Mouse (Mus musculus) stomach, embryonic 16.5 days (tissue): Measurements from ENCODE around the gene Tns4. TPM values are rescaled to one million over a fixed set of nuclear protein-coding genes. Genes with fewer than 3 reads are reported as not detected.

ENCODE experiments used
- ATAC-seq: fragments of 200-750 bp; cut with Nextera tagmentation; 2 replicates; pipeline ENCODE4 v1.8.0; 2017; ENCODE audit warnings: moderate number of reproducible peaks, moderate TSS enrichment; ENCODE audit not compliant: insufficient read depth, low FRiP score
- H3K27ac ChIP-seq: fragments of 300-500 bp; sonication (generic); 2 replicates; pipeline ENCODE4 v1.5.1; 2014; ENCODE audit warnings: low read length
- H3K27me3 ChIP-seq: fragments of 300-500 bp; sonication (generic); 2 replicates; pipeline ENCODE4 v1.6.1; 2014; ENCODE audit warnings: low read length, control low read depth, mixed read lengths; ENCODE audit not compliant: control insufficient read depth, insufficient read depth
- H3K36me3 ChIP-seq: fragments of 300-500 bp; sonication (generic); 2 replicates; pipeline ENCODE4 v1.6.1; 2014; ENCODE audit warnings: low read length; ENCODE audit not compliant: control insufficient read depth, insufficient read depth
- H3K4me1 ChIP-seq: fragments of 300-500 bp; sonication (generic); 2 replicates; pipeline ENCODE4 v1.6.1; 2014; ENCODE audit warnings: low read length, control low read depth, mixed read lengths; ENCODE audit not compliant: control insufficient read depth, insufficient read depth
- H3K4me2 ChIP-seq: fragments of 300-500 bp; sonication (generic); 2 replicates; pipeline ENCODE4 v1.6.1; 2014; ENCODE audit warnings: low read depth, low read length, mixed read lengths
- H3K4me3 ChIP-seq: fragments of 300-500 bp; sonication (generic); replicated peaks from 2 replicates; pipeline ENCODE4 v1.5.1; 2014; ENCODE audit warnings: mild to moderate bottlenecking, low read length
- H3K9ac ChIP-seq: fragments of 300-500 bp; sonication (generic); 2 replicates; pipeline ENCODE4 v1.6.1; 2014; ENCODE audit warnings: low read length
- H3K9me3 ChIP-seq: fragments of 300-500 bp; sonication (generic); replicated peaks from 2 replicates; pipeline ENCODE4 v1.6.1; 2016; ENCODE audit warnings: low read length, control low read depth; ENCODE audit not compliant: control insufficient read depth
- WGBS: fragments of 180-500 bp; shearing (Covaris S2); extraction: QIAGEN DNeasy Blood & Tissue Kit; methylation state at CpG from one replicate; pipeline ENCODE4 v1.1.7; 2014; 5-methylcytosine and 5-hydroxymethylcytosine counted together
- polyA plus RNA-seq: library from polyadenylated mRNA; unstranded; fragments of >200 nt; fragmentation: Nextera tagmentation; extraction: Ambion mirVana; gene quantifications from 2 replicates; pipeline ENCODE4 v1.2.1, GENCODE M21; 2015

Gene Tns4
- polyA plus RNA-seq, 1 experiment from 2014 or later = 1.8 TPM

DNA sequence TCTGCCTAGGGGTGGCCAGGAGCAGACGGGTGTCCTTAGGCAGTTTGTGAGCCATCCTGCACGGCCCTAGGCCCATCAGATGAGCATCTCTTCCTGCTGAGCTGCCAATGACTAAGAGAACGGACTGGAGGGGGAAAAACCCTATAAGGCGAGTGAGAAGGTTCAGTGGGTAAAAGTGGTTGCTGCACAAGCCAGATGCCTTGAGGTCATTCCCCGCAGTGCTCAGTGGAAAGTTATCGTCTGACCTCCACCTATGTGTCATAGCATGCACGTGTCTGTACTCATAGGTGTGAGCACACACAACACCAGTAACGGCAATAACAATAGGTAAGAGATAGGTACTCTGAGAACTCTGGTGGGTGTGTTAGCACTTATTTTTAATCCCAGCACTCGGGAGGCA, 9.8 kb upstream of the Tns4 start:
- Histone ChIP-seq H3K4me3 (no peak overlapping the region), H3K27ac (no peak overlapping the region), H3K4me2 (no peak overlapping the region), H3K27me3 (no peaks in the 10 kb centered on the region), H3K9ac (peak overlapping the region; percentile 11; the same call in 1 of the 2 replicates), H3K36me3 (no peaks in the 10 kb centered on the region), H3K4me1 (no peaks in the 10 kb centered on the region), H3K9me3 (no peaks in the 10 kb centered on the region)
- whole genome bisulfite sequencing = 88% methylated on average over 9 of the region's 9 CpGs
- no peak for ATAC-seq

DNA sequence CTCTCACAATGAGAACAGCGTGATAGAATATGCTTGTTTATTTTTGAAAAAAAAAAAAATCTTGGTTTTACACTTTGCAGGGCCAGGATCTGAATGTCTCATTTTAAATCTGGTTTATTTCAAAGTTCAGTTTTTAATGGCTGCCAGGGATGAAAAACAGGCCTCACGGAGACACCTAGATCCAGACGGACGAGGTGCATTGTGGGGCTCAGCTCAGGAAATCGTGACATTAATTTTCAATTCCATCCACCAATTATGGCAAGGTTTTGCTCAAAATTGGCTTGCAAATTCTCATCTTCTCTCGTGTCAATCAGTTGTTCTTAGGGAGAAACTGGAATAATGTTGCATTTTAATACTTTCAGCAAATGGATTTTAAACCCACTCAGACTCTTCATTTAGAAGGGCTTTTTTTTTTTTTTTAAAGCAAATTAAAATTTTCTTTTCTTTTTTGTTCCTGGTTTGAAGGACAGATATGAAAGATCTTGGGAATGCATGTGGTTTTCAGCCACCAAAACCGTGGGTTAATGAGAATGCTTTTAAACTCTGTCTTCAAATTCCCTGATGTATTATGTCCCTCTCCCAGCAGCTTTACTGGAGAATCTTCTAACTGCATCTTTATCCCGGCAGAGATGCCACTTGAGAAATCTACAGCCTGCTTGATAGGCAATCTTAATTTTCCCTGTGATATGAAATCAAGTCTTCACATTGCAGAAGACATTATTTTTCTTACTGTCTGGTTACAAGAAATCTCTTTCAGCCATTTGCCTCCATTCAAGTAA, 8.1 kb upstream of the Tns4 start:
- no peak overlapping the region for H3K27ac ChIP-seq
- H3K4me1 ChIP-seq = no peaks in the 10 kb centered on the region
- no peaks in the 10 kb centered on the region for H3K36me3 ChIP-seq
- H3K27me3 ChIP-seq = no peaks in the 10 kb centered on the region
- no peak for ATAC-seq
- H3K9ac ChIP-seq = no peak overlapping the region
- no peaks in the 10 kb centered on the region for H3K9me3 ChIP-seq
- H3K4me2 ChIP-seq = no peak overlapping the region
- 61% methylated on average over 8 of the region's 8 CpGs for WGBS
- no peak overlapping the region for H3K4me3 ChIP-seq

DNA sequence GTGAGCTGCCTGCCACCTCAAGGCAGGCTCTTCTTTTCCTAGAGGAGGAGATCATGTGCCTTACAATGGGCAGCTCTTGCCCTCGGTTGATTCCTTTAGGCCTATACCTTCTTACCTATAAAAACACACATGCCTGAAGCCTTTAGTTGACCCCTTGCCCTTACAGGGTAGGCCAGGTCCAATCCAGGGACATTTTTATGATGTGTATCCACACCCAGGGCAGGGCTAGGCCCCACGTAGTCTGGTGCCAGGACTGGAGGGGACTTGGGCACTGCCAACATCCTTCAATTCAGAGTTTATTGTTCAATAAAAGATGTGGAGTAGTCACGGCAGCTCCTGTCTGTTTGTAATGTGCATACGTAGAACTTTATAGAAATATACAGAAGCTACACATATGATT, 7.3 kb upstream of the Tns4 start:
- Histone ChIP-seq H3K27ac (no peak overlapping the region), H3K9me3 (no peaks in the 10 kb centered on the region), H3K27me3 (no peaks in the 10 kb centered on the region), H3K4me2 (no peak overlapping the region), H3K9ac (no peak overlapping the region), H3K4me3 (no peak overlapping the region), H3K4me1 (no peaks in the 10 kb centered on the region), H3K36me3 (no peaks in the 10 kb centered on the region)
- WGBS = 69% methylated on average over 4 of the region's 4 CpGs
- ATAC-seq = no peak

DNA sequence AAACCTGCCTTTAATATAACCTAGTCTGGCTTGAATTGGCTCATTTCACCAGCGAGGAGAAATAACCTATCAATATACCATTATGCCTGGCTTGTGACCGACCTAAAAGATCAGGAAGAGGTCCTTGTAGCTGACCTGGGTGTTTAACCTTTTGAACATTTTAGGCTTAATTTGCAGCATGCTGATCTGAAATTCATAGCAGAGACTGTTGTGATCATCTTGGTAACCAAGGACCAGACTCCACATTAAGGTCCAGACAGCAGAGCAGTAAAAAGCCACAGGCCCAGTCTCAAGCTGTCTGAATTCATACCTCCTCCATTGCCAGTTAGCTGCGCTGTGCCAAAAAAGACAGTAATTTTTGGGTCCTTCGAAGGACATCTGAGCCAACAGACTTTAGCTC, 6.7 kb upstream of the Tns4 start:
- no peak for ATAC-seq
- no peak overlapping the region for H3K27ac ChIP-seq
- H3K27me3 ChIP-seq = no peaks in the 10 kb centered on the region
- 76% methylated on average over 4 of the region's 4 CpGs for WGBS
- H3K4me1 ChIP-seq = no peaks in the 10 kb centered on the region
- no peak overlapping the region for H3K4me3 ChIP-seq
- no peaks in the 10 kb centered on the region for H3K36me3 ChIP-seq
- no peak overlapping the region for H3K4me2 ChIP-seq
- no peaks in the 10 kb centered on the region for H3K9me3 ChIP-seq
- H3K9ac ChIP-seq = no peak overlapping the region

DNA sequence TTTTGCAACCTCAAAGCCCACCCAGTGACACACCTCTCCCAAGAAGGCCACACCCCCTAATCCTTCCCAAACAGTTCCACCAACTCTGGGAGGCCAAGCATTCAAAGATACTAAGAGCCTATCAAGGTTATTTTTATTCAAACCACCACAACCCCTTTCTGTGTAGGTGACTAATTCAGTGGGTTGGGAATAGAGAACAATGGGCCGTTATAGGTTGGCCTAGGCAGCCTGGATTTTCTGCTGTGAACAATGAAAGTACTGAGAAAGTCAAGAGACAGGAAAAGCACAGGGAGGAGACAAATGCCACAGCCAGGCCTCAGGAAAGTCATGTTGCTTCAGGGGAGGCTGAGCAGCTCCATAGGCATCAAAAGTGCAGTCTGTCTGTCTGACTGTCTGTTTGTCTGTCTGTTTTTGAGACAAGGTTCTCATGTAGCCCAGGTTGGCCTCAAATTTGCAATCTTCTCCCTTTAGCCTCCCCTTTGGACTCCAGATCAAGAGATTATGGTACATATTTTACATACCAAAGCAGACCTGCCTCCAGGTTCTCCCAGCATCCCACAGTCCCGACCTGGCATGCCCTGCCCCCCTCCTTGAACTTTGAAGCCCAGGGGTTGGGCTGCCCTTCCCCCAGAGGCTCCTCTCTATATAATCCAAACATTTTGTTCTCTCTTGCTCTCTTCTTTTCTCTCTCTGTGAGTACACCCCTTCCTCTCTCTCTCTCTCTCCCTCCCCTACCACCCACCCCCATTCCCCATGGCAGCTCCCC, 6.0 kb upstream of the Tns4 start:
- Histone ChIP-seq H3K9ac (no peak overlapping the region), H3K4me1 (no peaks in the 10 kb centered on the region), H3K4me3 (no peak overlapping the region), H3K36me3 (no peaks in the 10 kb centered on the region), H3K9me3 (no peaks in the 10 kb centered on the region), H3K4me2 (no peak overlapping the region), H3K27me3 (no peaks in the 10 kb centered on the region), H3K27ac (no peak overlapping the region)
- 48% methylated on average over 2 of the region's 2 CpGs for WGBS
- no peak for ATAC-seq

DNA sequence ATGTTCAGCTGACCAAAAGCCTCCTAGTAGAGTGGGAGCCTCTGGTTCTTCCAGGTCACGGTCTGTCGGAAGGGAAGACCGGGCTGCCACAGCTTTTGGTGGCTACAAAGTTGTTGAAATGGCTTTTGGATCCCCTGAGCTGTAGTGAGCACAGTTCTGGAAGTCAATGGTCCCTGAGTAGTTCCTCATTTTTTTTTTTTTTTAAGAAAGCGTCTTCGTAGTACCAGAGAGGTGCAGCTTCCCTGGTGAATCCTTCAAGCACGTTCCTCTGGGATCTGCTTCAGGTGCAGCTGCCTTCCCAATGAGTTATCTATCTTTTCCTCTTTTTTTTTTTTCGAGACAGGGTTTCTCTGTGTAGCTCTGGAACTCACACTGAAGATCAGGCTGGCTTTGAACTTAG, 4.6 kb upstream of the Tns4 start:
- H3K4me1 ChIP-seq = no peaks in the 10 kb centered on the region
- H3K9ac ChIP-seq = no peak overlapping the region
- H3K9me3 ChIP-seq = no peaks in the 10 kb centered on the region
- no peak for ATAC-seq
- WGBS = 74% methylated on average over 7 of the region's 7 CpGs
- no peaks in the 10 kb centered on the region for H3K27me3 ChIP-seq
- no peak overlapping the region for H3K27ac ChIP-seq
- no peaks in the 10 kb centered on the region for H3K36me3 ChIP-seq
- no peak overlapping the region for H3K4me2 ChIP-seq
- no peak overlapping the region for H3K4me3 ChIP-seq

DNA sequence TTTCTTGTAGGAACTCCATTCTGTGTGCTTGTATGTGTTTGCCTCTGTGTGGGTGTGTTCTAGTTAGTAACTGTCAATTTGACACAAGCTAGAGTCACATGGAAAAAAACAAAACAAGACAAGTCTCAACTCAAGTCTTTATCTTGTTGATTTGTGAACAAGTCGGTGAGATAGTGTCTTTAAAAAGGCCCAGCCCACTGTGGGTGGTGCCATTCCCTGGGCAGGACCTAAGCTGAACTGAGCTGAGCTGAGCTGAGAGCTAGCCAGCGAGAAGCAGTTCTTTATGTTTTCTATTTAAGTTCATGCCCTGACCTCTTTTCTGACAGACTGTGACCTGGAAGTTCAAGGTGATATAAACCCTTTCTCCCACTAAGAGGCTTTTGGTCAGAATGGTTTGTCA, 2.6 kb upstream of the Tns4 start:
- Histone ChIP-seq H3K9me3 (no peaks in the 10 kb centered on the region), H3K4me3 (no peak overlapping the region), H3K9ac (no peak overlapping the region), H3K36me3 (no peaks in the 10 kb centered on the region), H3K27me3 (no peaks in the 10 kb centered on the region), H3K4me2 (no peak overlapping the region), H3K27ac (no peak overlapping the region), H3K4me1 (no peaks in the 10 kb centered on the region)
- no peak for ATAC-seq
- 37% methylated on average over 2 of the region's 2 CpGs for WGBS

DNA sequence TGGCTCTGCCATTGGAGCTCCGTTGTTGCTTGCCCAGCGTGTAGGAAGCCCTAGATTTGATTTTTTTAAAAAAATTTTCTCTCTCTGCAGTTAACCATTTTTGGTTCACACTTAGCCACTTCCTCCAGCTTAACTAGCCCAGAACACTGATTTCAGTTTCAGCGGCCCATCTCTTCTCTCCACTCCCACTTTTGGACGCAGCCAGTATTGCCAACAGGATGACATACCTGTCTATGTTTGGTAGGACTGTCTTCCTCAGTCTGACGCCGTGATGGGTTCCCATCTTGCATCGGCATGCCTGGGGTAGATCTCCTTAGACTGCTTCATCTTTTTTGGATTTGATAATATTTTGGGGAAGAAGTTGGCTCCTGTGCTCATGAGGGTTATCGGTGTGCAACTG, 1.3 kb upstream of the Tns4 start:
- Histone ChIP-seq H3K9ac (no peak overlapping the region), H3K4me3 (no peak overlapping the region), H3K4me1 (no peaks in the 10 kb centered on the region), H3K9me3 (no peaks in the 10 kb centered on the region), H3K27me3 (no peaks in the 10 kb centered on the region), H3K4me2 (no peak overlapping the region), H3K27ac (no peak overlapping the region), H3K36me3 (no peaks in the 10 kb centered on the region)
- ATAC-seq = no peak
- 91% methylated on average over 8 of the region's 8 CpGs for WGBS

DNA sequence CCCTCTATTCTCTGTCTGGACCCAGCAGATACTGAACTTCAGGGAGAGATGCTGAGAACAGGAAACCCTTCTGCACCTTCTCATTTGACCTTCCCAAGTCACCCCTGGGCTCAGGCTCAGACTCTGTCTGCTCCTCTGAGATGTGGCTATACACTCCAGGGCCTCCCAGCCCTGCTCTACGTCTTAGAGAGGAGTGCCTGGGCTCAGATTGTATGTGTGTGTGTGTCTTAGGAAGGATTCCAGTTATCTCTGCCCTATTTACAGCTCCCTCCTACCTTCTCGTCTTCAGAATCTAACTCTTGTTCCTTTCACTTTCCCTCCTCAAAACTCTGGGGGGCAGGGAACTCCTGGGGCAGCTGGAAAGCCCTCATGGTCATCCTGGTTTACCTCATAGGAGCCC, 620 bp downstream of the Tns4 start:
- WGBS = 41% methylated on average over 2 of the region's 2 CpGs
- no peaks in the 10 kb centered on the region for H3K36me3 ChIP-seq
- peak overlapping the region; percentile 49 for H3K9ac ChIP-seq
- ATAC-seq = no peak
- no peaks in the 10 kb centered on the region for H3K4me1 ChIP-seq
- H3K4me2 ChIP-seq = peak overlapping the region; percentile 39
- H3K9me3 ChIP-seq = no peaks in the 10 kb centered on the region
- H3K27me3 ChIP-seq = no peaks in the 10 kb centered on the region
- H3K27ac ChIP-seq = no peak overlapping the region
- peak overlapping the region; percentile 23 for H3K4me3 ChIP-seq
